Mouse (Mus musculus) adrenal gland, adult 10 weeks (tissue): Measurements from ENCODE around the gene Ube2l3. TPM values are rescaled to one million over a fixed set of nuclear protein-coding genes. Genes with fewer than 3 reads are reported as not detected.

Experiments used
- polyA plus RNA-seq: library from polyadenylated mRNA; stranded (reverse); fragments of 350-450 nt; fragmentation: Illumina TruSeq; extraction: RNeasy Lipid Tissue Mini Kit (QIAGEN cat#74804); gene quantifications from one replicate; pipeline ENCODE4 v1.2.3, GENCODE M21; 2014; ENCODE audit warnings: low read depth, low replicate concordance

The Ube2l3 gene
- polyA plus RNA-seq = 394 TPM

GRCm38 (mm10) chr16:17202549-17202948 lies at the start of gene Ube2l3:
Gene Ube2l3 (minus strand): TSS chr16:17202649.

GRCm38 (mm10) chr16:17232794-17233701 lies 30.6 kb upstream of the Ube2l3 start, which contains the start of gene Hic2:
Gene Hic2 (plus strand): TSS chr16:17233572.

GRCm38 (mm10) chr16:17208389-17209361 lies 6.2 kb upstream of the Ube2l3 start, which contains the start of gene Rimbp3:
Gene Rimbp3 (plus strand): TSS chr16:17208603.

GRCm38 (mm10) chr16:17146772-17147235 lies 55.6 kb downstream of the Ube2l3 start, which contains the start of gene Ccdc116:
Gene Ccdc116 (minus strand): TSS chr16:17147229.

GRCm38 (mm10) chr16:17144339-17144738 lies 58.1 kb downstream of the Ube2l3 start, which contains the start of gene Ydjc:
Gene Ydjc (plus strand): TSS chr16:17144621.

GRCm38 (mm10) chr16:17132089-17132905 lies 70.2 kb downstream of the Ube2l3 start, which contains the start of gene Sdf2l1:
Gene Sdf2l1 (minus strand): TSS chr16:17132383.

GRCm38 (mm10) chr16:17124871-17125520 lies 77.5 kb downstream of the Ube2l3 start, which contains the start of gene 2610318N02Rik:
Gene 2610318N02Rik (minus strand): TSS chr16:17125167.

GRCm38 (mm10) chr16:17110771-17111743 lies 91.4 kb downstream of the Ube2l3 start, which contains the start of gene Ppil2:
Gene Ppil2 (minus strand): TSS chr16:17111257.

Other genes with a start within 250 kb of the Ube2l3 start
- 394 TPM for gene Mapk1, start 219.3 kb downstream of the Ube2l3 start, polyA plus RNA-seq
- gene Ypel1, start 133.0 kb downstream of the Ube2l3 start, polyA plus RNA-seq = 4.1 TPM
- 157 TPM for gene Ppil2, start 91.4 kb downstream of the Ube2l3 start, polyA plus RNA-seq
- not detected for gene 2610318N02Rik, start 77.5 kb downstream of the Ube2l3 start, polyA plus RNA-seq
- 15.5 TPM for gene Sdf2l1, start 70.3 kb downstream of the Ube2l3 start, polyA plus RNA-seq
- gene Ydjc, start 58.0 kb downstream of the Ube2l3 start, polyA plus RNA-seq = not detected
- gene Ccdc116, start 55.4 kb downstream of the Ube2l3 start, polyA plus RNA-seq = not detected
- not detected for gene Rimbp3, start 6.0 kb upstream of the Ube2l3 start, polyA plus RNA-seq
- gene Hic2, start 30.9 kb upstream of the Ube2l3 start, polyA plus RNA-seq = 0.70 TPM
- not detected for gene Tmem191c, start 73.4 kb upstream of the Ube2l3 start, polyA plus RNA-seq
- gene Serpind1, start 128.7 kb upstream of the Ube2l3 start, polyA plus RNA-seq = not detected
- gene Snap29, start 203.3 kb upstream of the Ube2l3 start, polyA plus RNA-seq = 96.3 TPM
- gene Pi4ka, start 203.7 kb upstream of the Ube2l3 start, polyA plus RNA-seq = 23.0 TPM
- 34.1 TPM for gene Crkl, start 249.3 kb upstream of the Ube2l3 start, polyA plus RNA-seq